Mouse (Mus musculus) MEL (cell line): ENCODE data around the gene Fbxl8. TPM values are rescaled to one million over a fixed set of nuclear protein-coding genes. Genes with fewer than 3 reads are reported as not detected.
A peak's percentile ranks its signal among the peaks of the same experiment; 100 is the strongest.

Source experiments
- DNase-seq: peaks from one replicate; pipeline ENCODE4 v3.0.0; 2011; ENCODE audit warnings: low read depth, low spot score
- H3K27ac ChIP-seq: 2 replicates; pipeline ENCODE4 v1.5.1; 2012; ENCODE audit warnings: low read depth, mild to moderate bottlenecking, control low read depth, low read length, moderate library complexity; ENCODE audit not compliant: control insufficient read depth
- H3K27me3 ChIP-seq, 2 experiments: fragments of 150-350 bp in 1 of 2; sonication (generic) in 1 of 2; 2 replicates each; pipeline ENCODE4 v1.6.1; 2012; ENCODE audit warnings: low read length in 2 of 2, mild to moderate bottlenecking in 2 of 2, improper control_type of control experiment in 1 of 2, moderate library complexity in 1 of 2; ENCODE audit not compliant: insufficient read depth in 2 of 2, control insufficient read depth in 1 of 2
- H3K36me3 ChIP-seq, 2 experiments: 2 replicates each; pipeline ENCODE4 v1.6.1; 2012 to 2014; ENCODE audit warnings: low read length in 2 of 2, improper control_type of control experiment in 1 of 2, inconsistent platforms in 1 of 2, mild to moderate bottlenecking in 1 of 2; ENCODE audit not compliant: insufficient read depth in 2 of 2, control insufficient read depth in 1 of 2
- H3K4me1 ChIP-seq, 2 experiments: fragments of 150-350 bp in 1 of 2; sonication (generic) in 1 of 2; 2 replicates each; pipeline ENCODE4 v1.6.1; 2012; ENCODE audit warnings: low read length in 2 of 2, improper control_type of control experiment in 1 of 2, mild to moderate bottlenecking in 1 of 2; ENCODE audit not compliant: insufficient read depth in 2 of 2, control insufficient read depth in 1 of 2
- H3K4me3 ChIP-seq, 2 experiments: fragments of 150-350 bp in 1 of 2; sonication (generic) in 1 of 2; 2 replicates each; pipeline ENCODE4 v1.5.1; 2012; ENCODE audit warnings: low read depth in 2 of 2, low read length in 2 of 2, mild to moderate bottlenecking in 2 of 2, moderate library complexity in 2 of 2, control low read depth in 1 of 2, improper control_type of control experiment in 1 of 2; ENCODE audit not compliant: control insufficient read depth in 1 of 2, insufficient read depth in 1 of 2
- H3K79me2 ChIP-seq: 2 replicates; pipeline ENCODE4 v1.6.1; 2012; ENCODE audit warnings: mild to moderate bottlenecking, low read length, moderate library complexity; ENCODE audit not compliant: control insufficient read depth, poor library complexity, insufficient read depth
- H3K9ac ChIP-seq: 2 replicates; pipeline ENCODE4 v1.6.1; 2012; ENCODE audit warnings: low read depth, mild to moderate bottlenecking, control low read depth, low read length, moderate library complexity; ENCODE audit not compliant: control insufficient read depth, poor library complexity, severe bottlenecking
- H3K9me3 ChIP-seq: fragments of 150-350 bp; sonication (generic); replicated peaks from 2 replicates; pipeline ENCODE4 v1.6.1; 2012; ENCODE audit warnings: mild to moderate bottlenecking, low read length, improper control_type of control experiment, moderate library complexity; ENCODE audit not compliant: insufficient read depth
- BHLHE40 ChIP-seq: IDR thresholded peaks from 2 replicates; pipeline ENCODE4 v1.6.1; 2012; ENCODE audit warnings: low read depth, mild to moderate bottlenecking, inconsistent platforms, low read length, improper control_type of control experiment, borderline replicate concordance
- CHD1 ChIP-seq: IDR thresholded peaks from 2 replicates; pipeline ENCODE4 v1.6.1; 2012; ENCODE audit warnings: low read depth, mild to moderate bottlenecking, inconsistent platforms, low read length, improper control_type of control experiment
- CHD2 ChIP-seq: IDR thresholded peaks from 2 replicates; pipeline ENCODE4 v1.6.1; 2011; ENCODE audit warnings: low read length, improper control_type of control experiment
- CTCF ChIP-seq, 3 experiments: IDR thresholded peaks in 2 of 3; conservative IDR thresholded peaks in 1 of 3; 2 replicates each; pipeline ENCODE4 v1.5.1; 2011 to 2012; ENCODE audit warnings: low read length in 3 of 3, low read depth in 2 of 3, mild to moderate bottlenecking in 2 of 3, improper control_type of control experiment in 1 of 3, inconsistent platforms in 1 of 3, mixed read lengths in 1 of 3, moderate library complexity in 1 of 3; ENCODE audit not compliant: control insufficient read depth in 1 of 3, insufficient read depth in 1 of 3, poor library complexity in 1 of 3, severe bottlenecking in 1 of 3
- E2F4 ChIP-seq: IDR thresholded peaks from 2 replicates; pipeline ENCODE4 v1.6.1; 2011; ENCODE audit warnings: low read depth, low read length, improper control_type of control experiment, borderline replicate concordance
- ELF1 ChIP-seq: IDR thresholded peaks from 2 replicates; pipeline ENCODE4 v1.6.1; 2014; ENCODE audit warnings: low read depth, mild to moderate bottlenecking, inconsistent platforms, low read length, improper control_type of control experiment, moderate library complexity
- EP300 ChIP-seq, 2 experiments: IDR thresholded peaks; 2 replicates each; pipeline ENCODE4 v1.6.1; 2011; ENCODE audit warnings: improper control_type of control experiment in 2 of 2, low read length in 2 of 2, low read depth in 1 of 2, mild to moderate bottlenecking in 1 of 2
- GABPA ChIP-seq: IDR thresholded peaks from 2 replicates; pipeline ENCODE4 v1.6.1; 2012; ENCODE audit warnings: low read depth, mild to moderate bottlenecking, inconsistent platforms, low read length, improper control_type of control experiment, moderate library complexity
- GATA1 ChIP-seq: IDR thresholded peaks from 2 replicates; pipeline ENCODE4 v1.6.1; 2011; ENCODE audit warnings: low read depth, low read length, improper control_type of control experiment
- HCFC1 ChIP-seq: IDR thresholded peaks from 2 replicates; pipeline ENCODE4 v1.6.1; 2012; ENCODE audit warnings: low read depth, mild to moderate bottlenecking, inconsistent platforms, low read length, improper control_type of control experiment, moderate library complexity
- KAT2A ChIP-seq: conservative IDR thresholded peaks from 2 replicates; pipeline ENCODE4 v1.6.1; 2012; ENCODE audit warnings: low read depth, low read length, improper control_type of control experiment, inconsistent platforms
- MAFK ChIP-seq: IDR thresholded peaks from 2 replicates; pipeline ENCODE4 v1.6.1; 2011; ENCODE audit warnings: low read depth, mild to moderate bottlenecking, low read length, improper control_type of control experiment, borderline replicate concordance
- MAX ChIP-seq: IDR thresholded peaks from 2 replicates; pipeline ENCODE4 v1.6.1; 2011; ENCODE audit warnings: low read length, improper control_type of control experiment
- MAZ ChIP-seq: IDR thresholded peaks from 2 replicates; pipeline ENCODE4 v1.6.1; 2012; ENCODE audit warnings: low read depth, mild to moderate bottlenecking, inconsistent platforms, low read length, improper control_type of control experiment
- MEF2A ChIP-seq: IDR thresholded peaks from 2 replicates; pipeline ENCODE4 v1.6.1; 2014; ENCODE audit warnings: low read depth, mild to moderate bottlenecking, inconsistent platforms, low read length, improper control_type of control experiment; ENCODE audit not compliant: poor library complexity, insufficient replicate concordance, severe bottlenecking; ENCODE audit errors: extremely low read depth
- MXI1 ChIP-seq: IDR thresholded peaks from 2 replicates; pipeline ENCODE4 v1.6.1; 2011; ENCODE audit warnings: mild to moderate bottlenecking, low read depth, low read length, improper control_type of control experiment
- MYB ChIP-seq: IDR thresholded peaks from 2 replicates; pipeline ENCODE4 v1.6.1; 2011; ENCODE audit warnings: mild to moderate bottlenecking, low read depth, low read length, improper control_type of control experiment
- MYC ChIP-seq: IDR thresholded peaks from 2 replicates; pipeline ENCODE4 v1.6.1; 2011; ENCODE audit warnings: low read depth, mild to moderate bottlenecking, low read length, improper control_type of control experiment, moderate library complexity
- NELFE ChIP-seq: IDR thresholded peaks from 2 replicates; pipeline ENCODE4 v1.6.1; 2011; ENCODE audit warnings: low read depth, low read length, improper control_type of control experiment
- NRF1 ChIP-seq: IDR thresholded peaks from 2 replicates; pipeline ENCODE4 v1.6.1; 2014; ENCODE audit warnings: low read depth, mild to moderate bottlenecking, inconsistent platforms, low read length, improper control_type of control experiment, moderate library complexity; ENCODE audit not compliant: poor library complexity, insufficient read depth, severe bottlenecking
- POLR2AphosphoS2 ChIP-seq: IDR thresholded peaks from 2 replicates; pipeline ENCODE4 v1.6.1; 2011; ENCODE audit warnings: low read length, improper control_type of control experiment
- POLR2AphosphoS5 ChIP-seq: IDR thresholded peaks from 2 replicates; pipeline ENCODE4 v1.6.1; 2012; ENCODE audit warnings: low read depth, borderline replicate concordance, mild to moderate bottlenecking, inconsistent platforms, low read length, moderate library complexity, mixed read lengths
- RAD21 ChIP-seq: IDR thresholded peaks from 2 replicates; pipeline ENCODE4 v1.6.1; 2011; ENCODE audit warnings: mild to moderate bottlenecking, low read depth, low read length, improper control_type of control experiment
- RCOR1 ChIP-seq: IDR thresholded peaks from 2 replicates; pipeline ENCODE4 v1.6.1; 2012; ENCODE audit warnings: low read depth, mild to moderate bottlenecking, inconsistent platforms, low read length, improper control_type of control experiment
- SIN3A ChIP-seq: IDR thresholded peaks from 2 replicates; pipeline ENCODE4 v1.6.1; 2012; ENCODE audit warnings: low read length, improper control_type of control experiment, inconsistent platforms
- SMC3 ChIP-seq: IDR thresholded peaks from 2 replicates; pipeline ENCODE4 v1.6.1; 2011; ENCODE audit warnings: low read depth, low read length, improper control_type of control experiment
- TAL1 ChIP-seq: IDR thresholded peaks from 2 replicates; pipeline ENCODE4 v1.6.1; 2012; ENCODE audit warnings: mild to moderate bottlenecking, inconsistent platforms, low read length, moderate library complexity, mixed read lengths
- TBP ChIP-seq: IDR thresholded peaks from 2 replicates; pipeline ENCODE4 v1.8.0; 2011; ENCODE audit warnings: low read depth, low read length, improper control_type of control experiment
- TCF12 ChIP-seq: IDR thresholded peaks from 2 replicates; pipeline ENCODE4 v1.6.1; 2014; ENCODE audit warnings: low read depth, mild to moderate bottlenecking, inconsistent platforms, low read length, improper control_type of control experiment, moderate library complexity
- UBTF ChIP-seq: IDR thresholded peaks from 2 replicates; pipeline ENCODE4 v1.6.1; 2012; ENCODE audit warnings: low read depth, mild to moderate bottlenecking, inconsistent platforms, low read length, improper control_type of control experiment, moderate library complexity, borderline replicate concordance; ENCODE audit not compliant: insufficient read depth
- USF1 ChIP-seq: IDR thresholded peaks from 2 replicates; pipeline ENCODE4 v1.6.1; 2014; ENCODE audit warnings: low read depth, mild to moderate bottlenecking, inconsistent platforms, low read length, improper control_type of control experiment, moderate library complexity
- USF2 ChIP-seq, 2 experiments: IDR thresholded peaks; 2 replicates each; pipeline ENCODE4 v1.6.1; 2011 to 2012; ENCODE audit warnings: improper control_type of control experiment in 2 of 2, low read length in 2 of 2, borderline replicate concordance in 1 of 2, inconsistent platforms in 1 of 2, low read depth in 1 of 2, mild to moderate bottlenecking in 1 of 2; ENCODE audit not compliant: insufficient read depth in 1 of 2
- ZC3H11A ChIP-seq: IDR thresholded peaks from 2 replicates; pipeline ENCODE4 v1.6.1; 2012; ENCODE audit warnings: low read depth, mild to moderate bottlenecking, inconsistent platforms, low read length, improper control_type of control experiment
- ZKSCAN1 ChIP-seq: IDR thresholded peaks from 2 replicates; pipeline ENCODE4 v1.6.1; 2012; ENCODE audit warnings: low read depth, mild to moderate bottlenecking, inconsistent platforms, low read length, improper control_type of control experiment, moderate library complexity
- ZMIZ1 ChIP-seq: IDR thresholded peaks from 2 replicates; pipeline ENCODE4 v1.6.1; 2012; ENCODE audit warnings: low read depth, mild to moderate bottlenecking, inconsistent platforms, low read length, improper control_type of control experiment, moderate library complexity
- ZNF384 ChIP-seq: IDR thresholded peaks from 2 replicates; pipeline ENCODE4 v1.6.1; 2012; ENCODE audit warnings: low read depth, mild to moderate bottlenecking, inconsistent platforms, low read length, improper control_type of control experiment
- polyA plus RNA-seq, 2 experiments: library from polyadenylated mRNA; stranded (reverse) in 1 of 2; unstranded in 1 of 2; fragments of >175 nt in 1 of 2; fragments of >200 nt in 1 of 2; gene quantifications; 2 replicates each; pipeline versions ENCODE4 v1.2.1 to v1.2.4; 2012; ENCODE audit warnings: low replicate concordance in 2 of 2, low read depth in 1 of 2; ENCODE audit not compliant: insufficient read length in 2 of 2, insufficient read depth in 1 of 2, missing spikeins in 1 of 2
- total RNA-seq: library from RNA; depleted of rRNA; stranded (reverse); fragments of 300-350 nt; gene quantifications from 2 replicates; pipeline ENCODE4 v1.2.3, GENCODE M21; 2012

The Fbxl8 gene
- total and polyA plus RNA-seq, 3 experiments, result 4.1 to 7.2 TPM; not detected in 1

- no peak for TF ChIP-seq CHD1
- 0 out of 4 replicates have a peak, but pooled peaks of 1 of the 2 experiments have one; percentile 25 for TF ChIP-seq EP300 (IDR thresholded peaks at IDR 0.05; ENCODE audit: low read depth in 1 of 2, low read length in 2 of 2)
- peak; percentile 57; the same call in 1 of the 2 replicates for TF ChIP-seq ELF1
- TF ChIP-seq MEF2A, result no peak
- no peak for TF ChIP-seq POLR2AphosphoS2
- TF ChIP-seq CHD2, result no peak
- TF ChIP-seq ZKSCAN1, result no peak
- 0 out of 2 replicates have a peak, but pooled peaks have one; percentile 41 for TF ChIP-seq MYC
- no peak for TF ChIP-seq UBTF
- TF ChIP-seq MAX, result peak; percentile 79
- peak; percentile 82 for TF ChIP-seq ZC3H11A
- TF ChIP-seq KAT2A, result no peak
- TF ChIP-seq ZMIZ1, result no peak
- no peak for TF ChIP-seq TBP
- peak; percentile 81 to 98 (median 95) for TF ChIP-seq CTCF (IDR thresholded peaks at IDR 0.05 in 2 of 3, conservative IDR thresholded peaks at IDR 0.05 in 1 of 3; ENCODE audit: control insufficient read depth in 1 of 3, insufficient read depth in 1 of 3, low read depth in 2 of 3, low read length in 3 of 3, poor library complexity in 1 of 3, severe bottlenecking in 1 of 3)
- peak; percentile 53; the same call in 1 of the 2 replicates for TF ChIP-seq BHLHE40
- TF ChIP-seq ZNF384, result no peak
- TF ChIP-seq SMC3, result peak; percentile 97
- no peak for TF ChIP-seq NRF1
- no peak for TF ChIP-seq MAFK
- no peak for TF ChIP-seq POLR2AphosphoS5
- TF ChIP-seq HCFC1, result peak; percentile 65
- no peak for TF ChIP-seq USF2 (IDR thresholded peaks at IDR 0.05; ENCODE audit: borderline replicate concordance in 1 of 2, insufficient read depth in 1 of 2, low read depth in 1 of 2, low read length in 2 of 2)
- TF ChIP-seq GABPA, result no peak
- TF ChIP-seq NELFE, result no peak
- TF ChIP-seq TAL1, result no peak
- TF ChIP-seq MXI1, result peak; percentile 98
- no peak for TF ChIP-seq GATA1
- peak; percentile 99 for TF ChIP-seq SIN3A
- no peak for TF ChIP-seq USF1
- no peak for TF ChIP-seq E2F4
- no peak for TF ChIP-seq RCOR1
- TF ChIP-seq MAZ, result peak; percentile 68; the same call in 1 of the 2 replicates
- TF ChIP-seq TCF12, result no peak
- TF ChIP-seq RAD21, result peak; percentile 73
- no peak for TF ChIP-seq MYB
- DNase-seq, result peak; percentile 92
- H3K9ac ChIP-seq, result no peak overlapping the region
- H3K27ac ChIP-seq, result no peak overlapping the region
- H3K36me3 ChIP-seq, result no peaks in the 10 kb centered on the region; a peak in 1 of 4 replicates
- no peaks in the 10 kb centered on the region for H3K9me3 ChIP-seq
- H3K4me1 ChIP-seq, result peaks cover 4 to 13% of the 10 kb centered on the region in 2 experiments; a peak in 3 of 4 replicates
- H3K79me2 ChIP-seq, result peaks cover 3% of the 10 kb centered on the region
- no peak overlapping the region for H3K4me3 ChIP-seq
- no peaks in the 10 kb centered on the region for H3K27me3 ChIP-seq
Observed at GRCm38 (mm10) chr8:105290554-105291314, 26.3 kb downstream of the Fbxl8 start.
